Mouse (Mus musculus) testis, adult 2 months (tissue): ENCODE measurements around the gene Tob2.

Source experiments
- CTCF ChIP-seq: fragments of 200-500 bp; IDR thresholded peaks from 2 replicates; pipeline ENCODE4 v1.5.1; 2012; ENCODE audit warnings: low read depth, mild to moderate bottlenecking, inconsistent platforms, low read length, moderate library complexity; ENCODE audit not compliant: control insufficient read depth, insufficient read depth, insufficient replicate concordance
- POLR2A ChIP-seq: fragments of 200-500 bp; IDR thresholded peaks from 2 replicates; pipeline ENCODE4 v1.6.1; 2012; ENCODE audit warnings: low read depth, mild to moderate bottlenecking, inconsistent platforms, low read length, moderate library complexity; ENCODE audit not compliant: control insufficient read depth

DNA sequence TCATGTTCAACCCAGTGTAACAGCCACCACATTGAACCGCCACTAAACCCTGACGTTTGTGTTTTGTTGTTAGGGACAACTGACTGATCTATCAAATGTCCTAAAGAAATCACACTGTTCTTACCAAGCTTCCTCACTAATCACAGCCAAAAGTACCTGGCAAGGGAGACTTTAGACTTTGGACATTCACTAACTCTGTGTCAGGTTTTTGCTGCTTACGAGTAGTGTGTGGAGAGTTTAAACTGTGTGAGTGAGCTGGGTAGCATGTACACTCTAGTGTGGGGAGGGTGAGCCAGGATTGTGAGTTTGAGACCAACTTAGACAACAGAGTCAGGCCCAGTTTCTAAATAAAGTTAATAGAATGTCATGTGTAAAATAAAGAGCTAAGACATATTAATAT is 23.8 kb upstream of the Tob2 start:
- TF ChIP-seq CTCF, result no peak
- TF ChIP-seq POLR2A, result no peak
